Mouse (Mus musculus): Measurements from ENCODE around the gene Adgrd1. TPM values are rescaled to one million over a fixed set of nuclear protein-coding genes. Genes with fewer than 3 reads are reported as not detected.

Gene Adgrd1
- total and polyA plus RNA-seq, 2 experiments from 2014 or later: 0.22 to 1.0 TPM

DNA sequence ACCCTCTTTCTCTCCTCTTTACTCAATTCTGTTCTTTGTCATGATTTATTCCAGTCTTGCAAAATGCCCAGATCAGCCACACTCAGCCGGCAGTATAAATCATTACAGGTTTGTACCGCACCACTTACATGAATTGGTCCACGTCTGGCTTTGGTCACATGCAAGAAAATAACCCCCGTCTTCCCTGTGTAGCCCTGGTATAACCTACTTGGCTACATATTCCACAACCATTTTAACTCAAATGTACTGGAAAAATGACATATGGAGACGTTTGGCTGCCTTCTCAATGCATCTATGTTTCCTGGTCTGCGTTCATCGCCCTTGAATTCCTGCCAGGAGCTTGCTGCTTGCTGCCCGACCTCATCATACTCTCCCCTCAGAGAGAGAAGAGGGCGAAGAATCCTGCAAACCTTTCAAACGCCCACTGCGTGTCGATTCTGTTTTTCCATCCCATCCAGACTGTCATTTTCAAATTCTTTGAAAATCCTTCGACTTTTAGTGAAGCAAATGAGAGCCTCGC, 24.7 kb upstream of the Adgrd1 start:
- peak overlapping the region; percentile 74 for H3K27ac ChIP-seq (ENCODE audit: low read depth, low read length)
- WGBS: 35% methylated on average over 14 of the region's 14 CpGs
- H3K36me3 ChIP-seq (ENCODE audit: insufficient read depth): no peaks in the 10 kb centered on the region
- peak; percentile 69 for DNase-seq
- no peak for TF ChIP-seq CTCF (IDR thresholded peaks at IDR 0.05; ENCODE audit: low read depth)
- H3K4me2 ChIP-seq (ENCODE audit: low read depth): no peak overlapping the region
- H3K9me3 ChIP-seq (ENCODE audit: low read length): no peaks in the 10 kb centered on the region
- H3K4me3 ChIP-seq (ENCODE audit: low read depth, low read length): no peak overlapping the region
- H3K4me1 ChIP-seq (ENCODE audit: insufficient read depth): 0 out of 2 replicates have a peak, but pooled peaks cover 9% of the 10 kb centered on the region
- H3K9ac ChIP-seq: no peak overlapping the region
- H3K27me3 ChIP-seq (ENCODE audit: insufficient read depth, low read length): no peaks in the 10 kb centered on the region
- ATAC-seq: peak; percentile 62

DNA sequence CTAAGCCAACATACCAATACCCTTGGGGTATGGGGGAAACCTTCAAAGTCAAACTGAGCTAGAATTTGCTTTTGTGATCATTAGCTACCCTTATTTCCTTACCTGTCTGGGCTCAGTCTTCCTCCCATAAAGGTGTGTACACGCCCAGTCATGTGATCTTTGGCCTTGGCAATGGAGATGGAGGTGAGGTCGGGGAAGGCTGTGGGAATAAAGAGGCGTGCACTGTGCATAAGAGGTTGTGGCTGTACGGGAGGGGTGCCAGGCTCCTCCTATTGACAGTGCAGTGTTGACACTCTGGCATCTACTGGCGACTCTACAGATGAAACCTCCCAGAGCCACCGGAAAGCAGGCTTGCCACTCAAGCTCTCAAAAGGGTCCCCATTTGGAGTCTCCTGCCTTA, 23.1 kb upstream of the Adgrd1 start:
- ATAC-seq: no peak
- TF ChIP-seq CTCF (IDR thresholded peaks at IDR 0.05; ENCODE audit: low read depth): no peak
- no peak overlapping the region for H3K27ac ChIP-seq (ENCODE audit: low read depth, low read length)
- no peak for DNase-seq
- H3K4me3 ChIP-seq (ENCODE audit: low read depth, low read length): no peak overlapping the region
- H3K9me3 ChIP-seq (ENCODE audit: low read length): no peaks in the 10 kb centered on the region
- H3K4me1 ChIP-seq (ENCODE audit: insufficient read depth): 0 out of 2 replicates have a peak, but pooled peaks cover 9% of the 10 kb centered on the region
- H3K27me3 ChIP-seq (ENCODE audit: insufficient read depth, low read length): no peaks in the 10 kb centered on the region
- H3K36me3 ChIP-seq (ENCODE audit: insufficient read depth): no peaks in the 10 kb centered on the region
- 65% methylated on average over 6 of the region's 6 CpGs for WGBS
- no peak overlapping the region for H3K9ac ChIP-seq
- no peak overlapping the region for H3K4me2 ChIP-seq (ENCODE audit: low read depth)

DNA sequence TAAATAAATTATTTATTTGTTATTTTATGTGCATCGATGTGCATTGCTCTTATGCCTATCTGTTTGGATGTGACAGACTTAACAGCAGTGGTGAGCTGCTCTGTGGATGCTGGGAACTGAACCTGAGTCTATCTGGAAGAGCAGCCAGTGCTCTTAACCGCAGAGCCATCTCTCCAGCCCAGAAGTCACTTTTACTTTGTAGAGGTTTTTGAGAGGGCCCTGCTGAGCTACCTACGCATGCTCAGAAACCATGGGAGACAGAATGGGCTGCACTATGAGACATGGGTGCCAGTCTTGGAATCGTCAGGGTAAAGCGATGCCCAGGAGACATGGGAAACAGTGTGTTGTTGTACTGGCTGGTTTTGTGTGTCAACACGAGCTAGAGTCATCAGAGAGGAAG, 20.5 kb upstream of the Adgrd1 start:
- no peak for DNase-seq
- no peaks in the 10 kb centered on the region for H3K36me3 ChIP-seq (ENCODE audit: insufficient read depth)
- no peak overlapping the region for H3K4me3 ChIP-seq (ENCODE audit: low read depth, low read length)
- H3K9ac ChIP-seq: no peak overlapping the region
- WGBS: 77% methylated on average over 6 of the region's 6 CpGs
- no peak overlapping the region for H3K27ac ChIP-seq (ENCODE audit: low read depth, low read length)
- no peak for ATAC-seq
- no peaks in the 10 kb centered on the region for H3K9me3 ChIP-seq (ENCODE audit: low read length)
- TF ChIP-seq CTCF (IDR thresholded peaks at IDR 0.05; ENCODE audit: low read depth): no peak
- H3K27me3 ChIP-seq (ENCODE audit: insufficient read depth, low read length): no peaks in the 10 kb centered on the region
- H3K4me2 ChIP-seq (ENCODE audit: low read depth): no peak overlapping the region
- 0 out of 2 replicates have a peak, but pooled peaks cover 4% of the 10 kb centered on the region for H3K4me1 ChIP-seq (ENCODE audit: insufficient read depth)

- no peaks in the 10 kb centered on the region for H3K9me3 ChIP-seq (ENCODE audit: low read length)
- TF ChIP-seq CTCF (IDR thresholded peaks at IDR 0.05; ENCODE audit: low read depth): no peak
- no peaks in the 10 kb centered on the region for H3K36me3 ChIP-seq (ENCODE audit: insufficient read depth)
- no peak overlapping the region for H3K9ac ChIP-seq
- H3K27ac ChIP-seq (ENCODE audit: low read depth, low read length): no peak overlapping the region
- DNase-seq (no peak), ATAC-seq (no peak)
- WGBS: 95% methylated on average over 5 of the region's 5 CpGs
- no peak overlapping the region for H3K4me3 ChIP-seq (ENCODE audit: low read depth, low read length)
- no peak overlapping the region for H3K4me2 ChIP-seq (ENCODE audit: low read depth)
- H3K4me1 ChIP-seq (ENCODE audit: insufficient read depth): no peaks in the 10 kb centered on the region
- H3K27me3 ChIP-seq (ENCODE audit: insufficient read depth, low read length): no peaks in the 10 kb centered on the region
These were observed 19.3 kb upstream of the Adgrd1 start for GRCm38 (mm10) chr5:129077240-129077639.

- H3K9ac ChIP-seq: no peak overlapping the region
- no peak for DNase-seq
- no peak overlapping the region for H3K27ac ChIP-seq (ENCODE audit: low read depth, low read length)
- no peak for ATAC-seq
- no peak for TF ChIP-seq CTCF (IDR thresholded peaks at IDR 0.05; ENCODE audit: low read depth)
- no peaks in the 10 kb centered on the region for H3K36me3 ChIP-seq (ENCODE audit: insufficient read depth)
- H3K27me3 ChIP-seq (ENCODE audit: insufficient read depth, low read length): no peaks in the 10 kb centered on the region
- WGBS: 88% methylated on average over 7 of the region's 7 CpGs
- H3K4me2 ChIP-seq (ENCODE audit: low read depth): no peak overlapping the region
- H3K9me3 ChIP-seq (ENCODE audit: low read length): no peaks in the 10 kb centered on the region
- H3K4me3 ChIP-seq (ENCODE audit: low read depth, low read length): no peak overlapping the region
- H3K4me1 ChIP-seq (ENCODE audit: insufficient read depth): no peaks in the 10 kb centered on the region
These were observed 15.0 kb upstream of the Adgrd1 start for GRCm38 (mm10) chr5:129081521-129081920.

GRCm38 (mm10) chr5:129085153-129085552, 11.4 kb upstream of the Adgrd1 start:
- H3K36me3 ChIP-seq (ENCODE audit: insufficient read depth): no peaks in the 10 kb centered on the region
- no peak overlapping the region for H3K27ac ChIP-seq (ENCODE audit: low read depth, low read length)
- DNase-seq (no peak), ATAC-seq (no peak)
- no peaks in the 10 kb centered on the region for H3K27me3 ChIP-seq (ENCODE audit: insufficient read depth, low read length)
- H3K9ac ChIP-seq: no peak overlapping the region
- TF ChIP-seq CTCF (IDR thresholded peaks at IDR 0.05; ENCODE audit: low read depth): no peak
- H3K4me2 ChIP-seq (ENCODE audit: low read depth): no peak overlapping the region
- H3K9me3 ChIP-seq (ENCODE audit: low read length): no peaks in the 10 kb centered on the region
- WGBS: 85% methylated on average over 10 of the region's 10 CpGs
- no peak overlapping the region for H3K4me3 ChIP-seq (ENCODE audit: low read depth, low read length)
- H3K4me1 ChIP-seq (ENCODE audit: insufficient read depth): no peaks in the 10 kb centered on the region

- no peak overlapping the region for H3K4me2 ChIP-seq (ENCODE audit: low read depth)
- no peak overlapping the region for H3K27ac ChIP-seq (ENCODE audit: low read depth, low read length)
- H3K27me3 ChIP-seq (ENCODE audit: insufficient read depth, low read length): no peaks in the 10 kb centered on the region
- H3K9me3 ChIP-seq (ENCODE audit: low read length): no peaks in the 10 kb centered on the region
- DNase-seq: no peak
- ATAC-seq: no peak
- 36% methylated on average over 10 of the region's 10 CpGs for WGBS
- H3K4me3 ChIP-seq (ENCODE audit: low read depth, low read length): no peak overlapping the region
- H3K4me1 ChIP-seq (ENCODE audit: insufficient read depth): no peaks in the 10 kb centered on the region
- no peak overlapping the region for H3K9ac ChIP-seq
- H3K36me3 ChIP-seq (ENCODE audit: insufficient read depth): no peaks in the 10 kb centered on the region
- TF ChIP-seq CTCF (IDR thresholded peaks at IDR 0.05; ENCODE audit: low read depth): no peak
These were observed 4.0 kb upstream of the Adgrd1 start for GRCm38 (mm10) chr5:129092345-129093065.

Data from forebrain, postnatal 0 days (tissue).